Mouse (Mus musculus): ENCODE results near the gene Gm4353. TPM values are rescaled to one million over a fixed set of nuclear protein-coding genes. Genes with fewer than 3 reads are reported as not detected.
A peak's percentile ranks its signal among the peaks of the same experiment; 100 is the strongest.

The Gm4353 gene
- polyA plus RNA-seq, 2 experiments: 0.51 to 0.57 TPM

GRCm38 (mm10) chr7:116034282-116034758, 50.1 kb downstream of the Gm4353 start:
- DNase-seq (ENCODE audit: low read depth in 3 of 3, low spot score in 3 of 3): no peak

GRCm38 (mm10) chr7:116033371-116034241, 50.8 kb downstream of the Gm4353 start:
- H3K4me3 ChIP-seq (ENCODE audit: insufficient read depth in 1 of 2, low read depth in 2 of 2, low read length in 2 of 2): peak overlapping the region; percentile 40 to 53
- ATAC-seq (ENCODE audit: insufficient read depth): peak; percentile 28; the same call in 1 of the 2 replicates
- no peak overlapping the region for H3K27ac ChIP-seq
- under 1% methylated on average over 54 of the region's 54 CpGs for WGBS (ENCODE audit: insufficient replicate concordance)
- H3K4me2 ChIP-seq (ENCODE audit: low read depth): peak overlapping the region; percentile 100
- no peak for DNase-seq (ENCODE audit: low read depth in 3 of 3, low spot score in 3 of 3)
- H3K27me3 ChIP-seq (ENCODE audit: control insufficient read depth, insufficient read depth, low read length): peaks cover 78% of the 10 kb centered on the region
- TF ChIP-seq CTCF (IDR thresholded peaks at IDR 0.05; ENCODE audit: low read depth) (no peak), EP300 (IDR thresholded peaks at IDR 0.05; ENCODE audit: low read depth) (no peak)
- 0 out of 4 replicates have a peak, but pooled peaks cover 2 to 5% of the 10 kb centered on the region in 2 experiments for H3K4me1 ChIP-seq (replicated peaks; ENCODE audit: control insufficient read depth in 2 of 2, insufficient read depth in 2 of 2, low read length in 1 of 2)
- no peaks in the 10 kb centered on the region for H3K36me3 ChIP-seq (replicated peaks; ENCODE audit: control insufficient read depth, insufficient read depth, low read depth)
- H3K9ac ChIP-seq (replicated peaks): no peak overlapping the region
- no peaks in the 10 kb centered on the region for H3K9me3 ChIP-seq (ENCODE audit: control insufficient read depth, low read length)

More at GRCm38 (mm10) chr7:116034282-116034758, 50.1 kb downstream of the Gm4353 start:
- Histone ChIP-seq H3K9ac (replicated peaks) (no peak overlapping the region), H3K4me3 (ENCODE audit: insufficient read depth in 1 of 2, low read depth in 2 of 2, low read length in 2 of 2) (peak overlapping the region; percentile 33 to 53), H3K27ac (no peak overlapping the region), H3K9me3 (ENCODE audit: control insufficient read depth, low read length) (no peaks in the 10 kb centered on the region), H3K27me3 (ENCODE audit: control insufficient read depth, insufficient read depth, low read length) (peaks cover 85% of the 10 kb centered on the region), H3K4me1 (replicated peaks; ENCODE audit: control insufficient read depth in 2 of 2, insufficient read depth in 2 of 2, low read length in 1 of 2) (0 out of 4 replicates have a peak, but pooled peaks cover 3 to 5% of the 10 kb centered on the region in 2 experiments), H3K4me2 (ENCODE audit: low read depth) (peak overlapping the region; percentile 100), H3K36me3 (replicated peaks; ENCODE audit: control insufficient read depth, insufficient read depth, low read depth) (no peaks in the 10 kb centered on the region)
- ATAC-seq (ENCODE audit: insufficient read depth): no peak
- TF ChIP-seq EP300 (IDR thresholded peaks at IDR 0.05; ENCODE audit: low read depth) (no peak), CTCF (IDR thresholded peaks at IDR 0.05; ENCODE audit: low read depth) (no peak)
- WGBS (ENCODE audit: insufficient replicate concordance): 1% methylated on average over 25 of the region's 25 CpGs

Other genes with a start within 250 kb of the Gm4353 start
- gene Sox6, start 45.8 kb downstream of the Gm4353 start, polyA plus RNA-seq (2012; rRNA removed): 10.1 and 15.9 TPM in 2 replicates
- gene Sox6, start 45.8 kb downstream of the Gm4353 start, polyA plus RNA-seq (2014; fragmentation: Nextera tagmentation; extraction: Ambion mirVana): 64.0 and 72.6 TPM in 2 replicates
- 42.4 and 56.8 TPM in 2 replicates for gene 1110004F10Rik, start 45.2 kb downstream of the Gm4353 start, polyA plus RNA-seq (2012; rRNA removed)
- 111 and 116 TPM in 2 replicates for gene 1110004F10Rik, start 45.2 kb downstream of the Gm4353 start, polyA plus RNA-seq (2014; fragmentation: Nextera tagmentation; extraction: Ambion mirVana)
- 2.0 and 2.1 TPM in 2 replicates for gene Plekha7, start 223.7 kb upstream of the Gm4353 start, polyA plus RNA-seq (2012; rRNA removed)
- gene Plekha7, start 223.7 kb upstream of the Gm4353 start, polyA plus RNA-seq (2014; fragmentation: Nextera tagmentation; extraction: Ambion mirVana): 1.3 and 1.5 TPM in 2 replicates
- 336 and 671 TPM in 2 replicates for gene Rps13, start 249.6 kb upstream of the Gm4353 start, polyA plus RNA-seq (2012; rRNA removed)
- 554 and 561 TPM in 2 replicates for gene Rps13, start 249.6 kb upstream of the Gm4353 start, polyA plus RNA-seq (2014; fragmentation: Nextera tagmentation; extraction: Ambion mirVana)